Mouse (Mus musculus): Measurements from ENCODE around the gene Gm2564. TPM values are rescaled to one million over a fixed set of nuclear protein-coding genes. Genes with fewer than 3 reads are reported as not detected.

Gm2564 gene
- polyA plus RNA-seq (2014; fragmentation: Illumina TruSeq; extraction: RNeasy Lipid Tissue Mini Kit (QIAGEN cat#74804); ENCODE audit: low read depth, low replicate concordance) = not detected

GRCm38 (mm10) chr4:42629419-42629818, at the start of gene Gm2564:
TSS of gene Gm2564 (plus strand) at chr4:42629719.

GRCm38 (mm10) chr4:42611895-42612294, 17.6 kb upstream of the Gm2564 start, which contains the start of gene Gm10591:
TSS of gene Gm10591 (plus strand) at chr4:42612195.

GRCm38 (mm10) chr4:42654951-42655350, 25.4 kb downstream of the Gm2564 start, which contains the start of gene Ccl27b:
TSS of gene Ccl27b (plus strand) at chr4:42655251.

GRCm38 (mm10) chr4:42661793-42662192, 32.3 kb downstream of the Gm2564 start, which contains the start of gene Il11ra2:
TSS of gene Il11ra2 (minus strand) at chr4:42661893.

Other genes starting within 250 kb of the Gm2564 start
- gene Gm21586, start 190.3 kb upstream of the Gm2564 start, polyA plus RNA-seq (2014; fragmentation: Illumina TruSeq; extraction: RNeasy Lipid Tissue Mini Kit (QIAGEN cat#74804); ENCODE audit: low read depth, low replicate concordance) = not detected
- not detected for gene Gm2163, start 163.0 kb upstream of the Gm2564 start, polyA plus RNA-seq (2014; fragmentation: Illumina TruSeq; extraction: RNeasy Lipid Tissue Mini Kit (QIAGEN cat#74804); ENCODE audit: low read depth, low replicate concordance)
- not detected for gene Fam205a2, start 101.5 kb upstream of the Gm2564 start, polyA plus RNA-seq (2014; fragmentation: Illumina TruSeq; extraction: RNeasy Lipid Tissue Mini Kit (QIAGEN cat#74804); ENCODE audit: low read depth, low replicate concordance)
- not detected for gene Gm10591, start 17.5 kb upstream of the Gm2564 start, polyA plus RNA-seq (2014; fragmentation: Illumina TruSeq; extraction: RNeasy Lipid Tissue Mini Kit (QIAGEN cat#74804); ENCODE audit: low read depth, low replicate concordance)
- gene Ccl27b, start 25.5 kb downstream of the Gm2564 start, polyA plus RNA-seq (2014; fragmentation: Illumina TruSeq; extraction: RNeasy Lipid Tissue Mini Kit (QIAGEN cat#74804); ENCODE audit: low read depth, low replicate concordance) = not detected
- gene Il11ra2, start 32.2 kb downstream of the Gm2564 start, polyA plus RNA-seq (2014; fragmentation: Illumina TruSeq; extraction: RNeasy Lipid Tissue Mini Kit (QIAGEN cat#74804); ENCODE audit: low read depth, low replicate concordance) = not detected
- gene 4930578G10Rik, start 105.8 kb downstream of the Gm2564 start, polyA plus RNA-seq (2014; fragmentation: Illumina TruSeq; extraction: RNeasy Lipid Tissue Mini Kit (QIAGEN cat#74804); ENCODE audit: low read depth, low replicate concordance) = not detected
- gene Ccl19, start 126.9 kb downstream of the Gm2564 start, polyA plus RNA-seq (2014; fragmentation: Illumina TruSeq; extraction: RNeasy Lipid Tissue Mini Kit (QIAGEN cat#74804); ENCODE audit: low read depth, low replicate concordance) = not detected
- not detected for gene Ccl21a, start 144.3 kb downstream of the Gm2564 start, polyA plus RNA-seq (2014; fragmentation: Illumina TruSeq; extraction: RNeasy Lipid Tissue Mini Kit (QIAGEN cat#74804); ENCODE audit: low read depth, low replicate concordance)
- not detected for gene Fam205a1, start 224.2 kb downstream of the Gm2564 start, polyA plus RNA-seq (2014; fragmentation: Illumina TruSeq; extraction: RNeasy Lipid Tissue Mini Kit (QIAGEN cat#74804); ENCODE audit: low read depth, low replicate concordance)
- not detected for gene Gm12394, start 227.1 kb downstream of the Gm2564 start, polyA plus RNA-seq (2014; fragmentation: Illumina TruSeq; extraction: RNeasy Lipid Tissue Mini Kit (QIAGEN cat#74804); ENCODE audit: low read depth, low replicate concordance)
- gene Fam205c, start 244.5 kb downstream of the Gm2564 start, polyA plus RNA-seq (2014; fragmentation: Illumina TruSeq; extraction: RNeasy Lipid Tissue Mini Kit (QIAGEN cat#74804); ENCODE audit: low read depth, low replicate concordance) = not detected

Data from kidney, adult 10 weeks (tissue).